Mouse (Mus musculus): ENCODE data around the gene Tiam2.
A peak's percentile ranks its signal among the peaks of the same experiment; 100 is the strongest.
"Not testable (repeated sequence)": the region's sequence is repeated elsewhere in the genome, so short reads cannot be mapped to it uniquely, and the experiment has no call there.

The Tiam2 gene

DNA sequence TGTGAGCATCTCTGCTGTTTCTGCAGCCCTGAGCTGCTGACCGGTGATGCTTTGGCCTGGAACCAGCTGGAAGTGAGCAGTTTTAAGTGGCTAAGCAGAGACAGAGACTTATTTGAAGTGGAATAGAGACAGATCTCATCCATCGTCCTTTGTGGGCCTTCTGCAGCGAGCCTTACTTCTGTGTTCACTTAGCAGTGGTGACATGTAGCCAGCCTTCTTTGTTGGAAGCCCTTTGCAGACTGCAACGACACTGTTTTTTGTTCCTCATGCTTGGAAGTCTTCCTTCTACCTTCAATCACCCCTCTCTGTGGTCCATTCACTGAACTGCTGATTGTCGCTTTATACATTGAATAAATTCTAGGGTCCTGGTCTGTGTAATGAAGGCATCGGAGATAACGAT is 18.5 kb downstream of the Tiam2 start:
- DNase-seq (ENCODE audit: low spot score) = no peak

DNA sequence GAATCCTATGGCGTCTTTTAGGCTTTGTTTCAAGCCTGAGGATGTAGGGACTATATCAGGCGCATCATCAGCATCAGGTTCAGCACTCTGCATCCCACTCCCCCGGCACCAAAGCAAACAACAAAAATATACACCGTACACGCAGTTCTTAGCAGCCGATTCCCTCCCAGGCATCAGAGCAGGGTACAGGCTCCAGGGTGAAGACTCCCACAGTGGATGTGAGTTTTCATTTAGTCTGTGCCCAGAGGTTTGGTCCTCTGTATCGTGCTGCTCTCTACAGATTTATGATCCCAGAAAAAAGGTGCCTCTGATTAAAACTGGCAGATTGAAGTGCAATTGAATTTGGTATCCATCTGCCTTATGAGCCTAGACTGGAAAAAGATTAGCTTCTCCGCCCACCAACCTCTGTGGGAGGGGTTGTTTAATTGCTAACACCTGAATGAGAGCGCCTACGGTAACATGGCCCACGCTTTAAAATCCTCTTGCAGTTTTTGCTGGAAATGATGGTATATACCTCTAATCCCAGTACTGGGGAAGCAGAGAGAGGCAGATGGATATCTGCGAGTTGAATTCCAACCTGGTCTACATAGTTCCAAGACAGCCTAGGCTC is 19.0 kb downstream of the Tiam2 start:
- DNase-seq (ENCODE audit: low spot score) = no peak

DNA sequence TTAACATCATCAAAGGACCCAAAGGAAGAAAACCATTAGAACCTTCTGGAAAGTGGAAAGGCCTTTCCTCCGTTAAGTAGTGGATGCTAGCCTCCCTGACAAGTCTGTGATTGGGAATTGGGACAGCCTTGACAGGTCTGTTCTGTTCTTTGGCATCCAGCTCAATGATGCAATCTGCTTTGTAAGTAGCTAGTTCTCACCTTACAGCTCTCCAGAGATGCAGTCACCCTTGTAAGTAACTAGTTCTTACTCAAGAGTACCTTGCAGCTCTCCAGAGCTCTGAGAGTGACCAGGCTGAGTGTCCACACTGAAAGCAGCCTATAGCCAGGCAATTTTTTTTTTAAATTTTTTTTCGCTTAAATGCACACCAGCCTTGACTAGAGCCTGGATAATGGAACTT is 21.4 kb downstream of the Tiam2 start:
- no peak for DNase-seq (ENCODE audit: low spot score)

DNA sequence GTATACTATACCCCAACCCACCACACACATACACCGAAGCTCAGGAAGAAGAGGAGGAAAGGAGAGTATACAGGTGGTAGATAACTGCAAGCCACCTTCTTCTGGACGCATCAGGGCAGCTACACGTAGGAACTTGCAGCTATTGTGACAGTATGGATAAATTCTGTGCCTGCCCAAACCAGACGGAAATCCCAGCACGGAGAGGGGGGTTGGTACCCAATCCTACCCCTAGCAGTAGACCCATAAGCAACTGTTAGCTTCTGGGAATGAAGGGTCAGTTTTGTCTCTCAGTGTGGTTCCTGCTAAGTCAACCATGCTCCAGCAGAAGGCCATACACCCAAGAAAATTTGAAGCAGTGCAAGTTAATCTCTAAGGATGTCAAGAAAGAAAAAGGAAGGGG is 23.0 kb downstream of the Tiam2 start:
- no peak for DNase-seq (ENCODE audit: low spot score)

DNA sequence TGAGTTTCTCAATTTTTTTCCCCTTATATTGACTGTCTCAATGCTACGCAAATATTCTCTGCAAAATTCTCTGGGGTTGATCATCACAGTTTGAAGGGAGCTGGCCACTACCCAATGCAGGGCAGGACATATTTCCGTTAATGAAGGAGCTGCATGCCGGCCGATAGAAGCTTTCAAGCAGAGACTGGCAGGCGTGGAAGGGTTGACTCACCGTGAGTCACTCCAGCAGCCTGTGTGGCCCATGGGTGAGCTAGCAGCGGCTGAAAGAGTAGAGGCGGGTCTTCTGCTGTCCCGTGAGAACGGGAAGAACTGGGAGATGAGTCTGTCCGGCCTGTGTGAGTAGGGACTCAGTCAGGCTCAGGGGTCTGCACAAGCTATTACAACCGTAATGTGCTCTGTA is 23.6 kb downstream of the Tiam2 start:
- DNase-seq (ENCODE audit: low spot score) = no peak

DNA sequence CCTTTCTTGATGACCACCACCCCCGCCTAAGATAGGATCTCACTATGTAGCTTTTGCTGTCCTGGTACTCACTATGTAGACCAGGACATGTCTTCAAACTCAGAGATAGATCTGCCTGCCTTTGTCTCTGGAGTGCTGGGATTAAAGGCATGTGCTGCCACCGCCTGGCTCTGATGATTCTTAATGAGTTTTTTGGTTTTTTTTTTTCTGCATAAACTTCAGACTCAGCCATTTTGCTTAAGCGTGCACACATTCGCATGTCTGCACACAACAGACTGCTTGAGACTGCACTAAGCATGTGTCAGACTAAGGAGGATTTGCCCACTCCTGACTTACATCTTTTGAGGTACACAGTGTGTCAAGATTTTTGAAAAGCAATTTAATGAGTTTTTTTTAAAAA is 24.0 kb downstream of the Tiam2 start:
- DNase-seq (ENCODE audit: low spot score) = no peak

DNA sequence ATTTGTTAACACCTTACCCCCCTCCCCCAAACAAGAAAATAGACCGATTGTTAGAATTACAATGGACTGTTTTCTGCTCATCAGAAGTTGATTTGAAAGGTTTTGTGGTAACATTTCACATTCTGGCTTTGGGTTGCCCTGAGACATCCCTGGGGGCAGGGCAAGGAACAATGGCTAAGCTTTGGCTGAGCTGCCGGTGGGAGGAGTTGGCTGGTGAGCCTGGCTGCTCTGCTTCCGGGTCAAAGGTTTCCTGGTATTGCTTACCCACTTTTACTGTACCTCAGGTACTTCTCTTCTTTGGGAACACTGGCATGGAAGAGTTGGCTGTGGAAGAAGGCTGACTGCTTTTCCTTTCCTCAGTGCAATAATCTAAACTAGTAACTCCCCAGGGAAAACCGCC is 25.3 kb downstream of the Tiam2 start:
- DNase-seq (ENCODE audit: low spot score) = no peak

DNA sequence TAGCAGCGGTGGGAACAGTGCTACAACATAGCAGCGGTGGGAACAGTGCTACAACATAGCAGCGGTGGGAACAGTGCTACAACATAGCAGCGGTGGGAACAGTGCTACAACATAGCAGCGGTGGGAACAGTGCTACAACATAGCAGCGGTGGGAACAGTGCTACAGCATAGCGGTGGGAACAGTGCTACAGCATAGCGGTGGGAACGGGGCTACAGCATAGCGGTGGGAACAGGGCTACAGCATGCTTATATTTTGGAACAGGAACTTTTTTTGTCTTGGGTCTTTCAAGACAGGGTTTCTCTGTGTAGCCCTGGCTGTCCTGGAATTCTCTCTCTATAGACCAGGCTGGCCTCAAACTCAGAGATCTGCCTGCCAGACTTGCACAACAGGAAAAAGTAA is 26.8 kb downstream of the Tiam2 start:
- not testable (repeated sequence) for DNase-seq (ENCODE audit: low spot score)

DNA sequence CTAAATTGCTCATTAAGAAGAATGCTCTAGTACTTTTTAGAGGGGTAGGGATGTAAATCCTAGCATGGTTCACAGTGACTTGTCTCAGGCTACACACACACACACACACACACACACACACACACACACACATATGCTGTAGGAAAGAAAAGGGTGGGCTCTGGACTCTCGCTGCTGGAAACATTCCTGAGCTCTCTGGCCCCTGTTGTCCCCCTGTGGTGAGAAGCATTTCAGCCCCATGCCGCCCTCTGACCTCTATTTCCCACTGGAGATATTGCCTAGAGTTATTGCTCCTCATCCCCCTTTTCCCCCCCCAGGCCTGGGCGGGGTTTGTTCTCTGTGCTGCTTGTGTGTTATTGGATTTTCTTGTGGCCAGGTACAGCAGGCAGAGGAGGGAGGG is 28.5 kb downstream of the Tiam2 start:
- no peak for DNase-seq (ENCODE audit: low spot score)

DNA sequence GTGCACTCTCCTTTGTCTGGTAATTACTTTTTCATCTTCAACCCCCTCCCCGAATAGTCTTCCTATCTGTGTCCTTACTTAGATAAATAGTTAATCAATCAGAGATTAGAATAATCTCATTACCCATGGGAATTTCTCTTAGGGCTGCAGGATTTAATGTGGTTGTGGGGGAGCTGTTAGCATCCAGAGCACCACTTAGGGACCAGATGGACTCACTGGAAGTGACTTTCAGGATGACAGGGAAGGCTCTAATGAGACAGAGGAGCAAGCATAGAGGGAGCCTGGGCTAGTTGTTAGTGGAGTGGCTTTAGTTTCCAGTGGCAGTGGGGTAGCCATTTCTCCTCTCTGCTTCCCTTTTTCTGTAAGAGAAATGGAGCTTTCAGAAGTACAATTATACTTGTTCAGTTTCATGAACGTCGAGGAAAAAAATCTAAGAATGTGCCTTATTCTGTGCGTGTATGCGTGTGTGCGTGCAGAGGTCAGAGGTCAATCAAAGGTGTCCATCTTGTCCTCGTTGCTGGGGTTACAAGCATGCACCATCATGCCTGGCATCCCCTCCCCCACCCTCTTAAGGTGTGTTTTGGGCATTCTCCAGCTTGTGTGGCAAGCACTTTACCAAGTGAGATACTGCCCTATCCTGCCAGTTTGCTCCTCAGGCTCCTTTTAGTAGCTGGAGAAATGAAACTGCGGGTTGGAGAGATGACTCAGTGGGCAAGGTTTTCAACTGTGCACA is 30.4 kb downstream of the Tiam2 start:
- DNase-seq (ENCODE audit: low spot score) = peak; percentile 37

DNA sequence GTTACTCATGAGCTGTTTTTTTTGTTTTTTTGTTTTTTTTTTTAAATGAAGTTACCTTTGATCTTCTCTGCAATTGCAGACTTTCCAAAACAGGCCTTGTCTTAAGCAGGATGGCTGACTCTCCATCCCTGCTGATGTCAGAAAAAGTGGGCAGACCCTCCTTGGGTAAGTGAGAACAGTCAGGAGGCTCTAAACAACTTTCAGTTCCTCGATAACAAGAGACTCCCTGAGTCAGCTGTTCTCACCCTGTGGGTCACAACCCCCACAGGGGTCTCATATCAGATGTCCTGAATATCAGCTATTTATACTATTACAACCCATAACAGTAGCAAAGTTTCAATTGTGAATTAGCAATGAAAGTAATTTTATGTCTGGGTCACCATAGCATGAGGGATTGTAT is 33.9 kb downstream of the Tiam2 start:
- no peak for DNase-seq (ENCODE audit: low spot score)

DNA sequence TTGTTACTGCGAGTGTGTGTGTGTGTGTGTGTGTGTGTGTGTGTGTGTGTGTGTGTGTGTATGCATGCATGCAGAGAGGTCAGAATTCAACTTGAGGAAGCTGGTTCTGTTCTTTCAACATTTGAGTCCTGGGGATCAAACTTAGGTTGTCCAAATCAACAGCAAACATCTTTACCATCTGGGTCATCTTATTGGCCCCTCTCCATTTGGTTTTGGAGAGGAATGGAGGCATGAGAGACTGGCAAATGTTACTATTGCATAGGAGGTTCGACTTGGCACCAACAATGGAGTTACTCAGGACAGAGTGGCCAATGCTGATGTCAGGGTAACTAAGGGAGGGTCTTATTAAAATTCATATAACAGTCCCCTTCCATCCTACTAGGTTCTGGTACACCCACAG is 35.4 kb downstream of the Tiam2 start:
- DNase-seq (ENCODE audit: low spot score) = no peak

DNA sequence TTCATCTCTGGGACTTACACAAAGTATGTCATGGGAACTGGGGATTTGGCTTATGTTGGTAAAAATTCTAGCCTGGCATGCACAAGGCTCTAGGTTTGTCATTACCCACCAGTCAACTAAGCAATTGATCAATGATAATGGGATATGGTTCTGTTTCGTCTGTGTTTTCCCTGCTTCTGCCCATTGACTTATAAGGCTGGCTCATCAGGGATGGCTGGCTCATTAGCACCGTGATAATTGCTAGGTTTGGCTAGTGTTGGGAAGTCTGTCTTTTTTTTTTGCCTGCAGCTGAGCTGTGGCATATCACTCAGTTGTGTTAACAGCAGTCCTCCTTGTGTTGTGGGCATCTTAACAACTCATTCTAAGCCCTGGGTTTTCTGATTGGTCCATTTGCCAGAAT is 36.8 kb downstream of the Tiam2 start:
- DNase-seq (ENCODE audit: low spot score) = no peak

DNA sequence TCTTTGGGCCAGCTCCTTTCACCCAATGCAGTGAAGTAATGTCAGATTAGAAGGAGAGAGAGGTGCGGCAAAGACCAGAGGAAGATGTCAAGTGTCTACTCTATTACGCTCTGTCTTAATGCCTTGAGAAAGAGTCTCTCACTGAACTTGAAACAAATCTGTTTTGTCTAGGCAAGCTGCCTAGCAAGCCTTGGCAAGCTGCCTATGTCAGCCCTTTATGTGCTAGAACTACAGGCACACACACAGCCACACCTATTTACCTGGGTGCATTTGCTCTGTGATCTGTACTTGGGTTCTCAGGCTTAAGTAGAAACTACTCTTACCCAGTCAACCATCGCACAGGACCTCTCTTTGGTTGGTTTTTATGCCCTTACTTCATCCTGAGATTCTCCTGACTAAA is 40.4 kb downstream of the Tiam2 start:
- no peak for DNase-seq (ENCODE audit: low spot score)

DNA sequence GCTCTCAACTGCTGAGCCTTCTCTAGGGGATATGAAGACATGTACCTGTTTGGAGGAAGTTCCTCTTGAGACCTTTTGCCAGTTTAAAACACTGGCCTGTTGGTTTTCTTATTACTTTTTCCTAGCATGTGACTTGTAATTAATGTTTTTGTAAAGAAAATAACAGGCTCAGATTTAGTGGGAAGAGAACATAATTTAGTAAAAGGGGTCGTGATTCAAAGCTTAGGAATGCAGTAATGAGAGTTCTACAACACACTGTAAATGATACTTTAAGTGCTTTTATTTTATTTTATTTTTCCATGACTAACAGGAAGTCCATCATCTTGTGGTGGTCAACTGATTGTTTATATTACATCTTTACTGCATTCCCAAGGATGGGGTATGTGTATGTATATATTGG is 42.0 kb downstream of the Tiam2 start:
- no peak for DNase-seq (ENCODE audit: low spot score)

DNA sequence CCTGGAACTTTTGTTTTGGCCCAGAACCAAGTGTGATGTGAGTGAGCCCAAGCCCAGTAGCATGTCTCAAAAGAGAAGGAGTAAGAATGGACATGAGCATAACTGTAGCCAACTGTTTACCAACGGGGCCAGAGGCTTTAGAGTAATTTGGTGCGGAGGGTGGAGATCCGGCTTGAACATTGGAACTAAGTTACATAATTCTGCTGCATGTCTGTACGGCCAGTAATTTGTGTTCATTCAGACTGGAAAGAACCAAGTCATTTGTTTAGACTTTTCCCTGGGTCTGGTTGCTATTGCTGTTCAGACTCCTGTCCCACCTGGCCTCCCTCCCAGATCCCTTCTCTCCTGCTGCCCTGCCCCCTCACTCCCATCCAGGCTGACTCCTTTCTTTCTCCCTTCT is 43.3 kb downstream of the Tiam2 start:
- no peak for DNase-seq (ENCODE audit: low spot score)

DNA sequence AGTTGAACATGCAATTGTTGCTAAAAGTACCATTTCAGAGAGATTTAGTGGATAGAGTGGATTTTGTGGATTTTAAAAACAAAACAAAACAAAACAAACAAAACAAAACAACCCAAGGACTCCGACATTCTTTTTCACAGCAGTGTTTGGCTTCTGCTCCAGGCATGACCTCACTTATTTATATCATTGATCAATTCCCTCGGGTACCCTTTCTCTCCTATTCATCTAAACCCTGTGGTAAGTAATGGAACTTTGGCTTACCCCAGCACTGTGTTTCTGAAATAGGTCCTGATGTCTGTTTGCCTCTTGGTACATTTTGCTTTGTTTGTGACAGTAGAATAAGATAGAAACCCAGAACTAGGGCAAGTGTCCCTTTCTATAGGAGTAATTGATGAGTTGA is 52.2 kb downstream of the Tiam2 start:
- DNase-seq (ENCODE audit: low spot score) = no peak

DNA sequence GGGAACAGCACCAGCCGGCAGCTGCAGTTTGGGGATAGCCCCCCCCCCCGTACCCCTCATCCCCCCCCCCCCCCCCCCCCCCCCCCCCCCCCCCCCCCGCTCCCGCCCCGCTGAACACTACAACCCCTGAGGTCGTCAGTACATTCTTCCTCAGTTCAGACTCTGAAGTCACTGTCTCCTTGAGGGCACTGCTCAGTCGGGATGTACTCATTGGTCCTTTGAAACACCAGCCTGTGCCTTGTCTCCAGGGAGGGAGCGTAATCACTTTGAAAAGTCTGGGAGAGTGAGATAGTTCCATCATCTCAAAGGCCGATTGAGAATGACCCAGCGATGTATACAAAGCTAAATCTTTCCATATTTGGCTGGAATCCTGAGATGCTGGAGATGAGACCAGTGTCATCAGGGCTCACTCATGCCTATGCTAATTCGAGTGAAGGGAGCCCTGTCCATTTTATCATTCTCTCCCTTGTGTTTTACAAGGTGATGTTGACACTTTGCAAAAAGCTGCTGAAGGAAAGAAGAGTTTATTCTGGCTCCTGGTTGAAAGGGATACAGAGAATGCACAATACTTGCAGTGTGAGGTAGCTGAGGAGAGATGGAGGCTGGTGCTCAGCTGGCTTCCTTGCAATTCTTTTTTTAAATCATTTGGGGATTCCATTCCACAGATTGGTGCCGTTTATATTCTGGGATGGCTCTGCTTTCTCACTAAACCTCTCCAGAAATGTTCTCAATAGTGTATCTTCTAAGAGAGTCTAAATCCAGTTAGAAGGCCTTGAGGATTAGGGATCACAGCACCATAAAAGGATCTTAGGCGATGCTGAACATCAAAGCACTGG is 53.6 kb downstream of the Tiam2 start:
- DNase-seq (ENCODE audit: low spot score) = no peak

DNA sequence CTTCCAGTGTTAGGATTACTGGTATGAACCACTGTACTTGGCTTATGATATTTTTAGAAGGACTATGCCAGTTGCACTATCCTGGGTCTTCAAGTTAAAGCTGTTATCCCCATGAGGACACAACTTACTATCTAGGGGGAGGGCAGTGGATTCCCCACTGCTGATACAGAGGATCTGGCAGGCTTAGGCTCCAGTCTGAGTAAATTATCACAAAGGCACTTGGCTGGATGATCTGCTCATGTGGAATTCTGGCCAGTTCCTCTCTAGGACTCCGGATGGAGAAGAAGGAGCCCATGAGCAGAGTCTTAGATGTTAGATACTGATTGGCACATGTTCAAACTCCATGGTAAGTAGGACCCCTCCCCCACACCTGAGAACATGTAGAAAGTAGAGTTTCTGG is 59.0 kb downstream of the Tiam2 start:
- DNase-seq (ENCODE audit: low spot score) = no peak

DNA sequence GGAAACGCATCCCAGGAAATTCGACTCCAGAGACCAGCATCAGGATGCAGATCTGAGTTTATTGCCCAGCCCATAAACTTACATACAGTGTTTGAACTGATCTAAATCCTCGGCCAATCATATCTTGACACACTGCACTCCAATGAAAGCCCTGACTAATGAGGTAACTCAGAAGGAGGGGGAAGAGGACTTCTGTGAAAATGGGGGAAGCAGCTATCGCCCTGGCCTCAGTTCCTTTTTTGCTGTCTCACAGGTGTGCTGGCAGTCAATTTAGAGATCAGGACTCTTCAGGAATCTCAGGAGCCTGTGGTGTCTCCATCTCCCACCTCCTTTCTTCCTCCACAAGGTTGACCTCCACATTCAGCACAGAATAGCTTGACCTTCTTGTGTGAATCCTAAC is 61.4 kb downstream of the Tiam2 start:
- no peak for DNase-seq (ENCODE audit: low spot score)

DNA sequence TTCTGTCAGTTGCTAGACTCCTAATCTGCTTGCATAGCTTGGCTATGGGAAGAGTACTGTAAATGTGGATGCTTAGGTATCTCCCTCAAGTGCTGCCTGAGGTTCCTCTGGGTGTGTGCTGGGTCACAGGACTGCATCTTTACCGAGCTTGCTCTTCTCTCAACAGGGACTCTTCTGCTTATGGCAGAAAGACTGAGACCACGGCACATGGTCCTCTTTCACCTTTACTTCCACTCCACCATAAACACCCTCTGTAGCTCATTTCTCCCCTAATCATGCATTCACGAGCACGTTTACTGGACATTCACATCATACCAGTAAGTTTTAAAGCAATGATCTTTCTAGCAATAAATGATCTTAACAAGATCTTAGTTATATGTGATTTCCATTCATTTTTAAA is 63.4 kb downstream of the Tiam2 start:
- no peak for DNase-seq (ENCODE audit: low spot score)

DNA sequence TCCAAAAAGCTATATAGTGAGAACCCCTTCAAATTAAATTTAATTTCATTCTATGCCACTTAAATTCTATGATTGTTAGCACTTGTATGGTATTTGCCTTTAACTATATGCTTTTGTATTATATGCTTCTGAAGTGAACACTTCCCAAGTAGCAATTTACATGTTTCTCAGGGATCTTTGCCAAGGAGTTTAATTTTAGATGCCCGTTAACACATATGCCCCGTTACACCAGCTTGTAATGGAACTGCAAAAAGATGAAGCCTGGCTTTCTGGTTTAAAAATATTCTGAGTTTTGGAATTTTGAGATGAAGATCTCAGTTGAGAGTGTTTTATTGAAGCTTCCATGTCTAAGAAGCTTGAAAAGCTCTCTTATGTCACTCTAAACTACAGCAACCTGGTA is 67.6 kb downstream of the Tiam2 start:
- no peak for DNase-seq (ENCODE audit: low spot score)

DNA sequence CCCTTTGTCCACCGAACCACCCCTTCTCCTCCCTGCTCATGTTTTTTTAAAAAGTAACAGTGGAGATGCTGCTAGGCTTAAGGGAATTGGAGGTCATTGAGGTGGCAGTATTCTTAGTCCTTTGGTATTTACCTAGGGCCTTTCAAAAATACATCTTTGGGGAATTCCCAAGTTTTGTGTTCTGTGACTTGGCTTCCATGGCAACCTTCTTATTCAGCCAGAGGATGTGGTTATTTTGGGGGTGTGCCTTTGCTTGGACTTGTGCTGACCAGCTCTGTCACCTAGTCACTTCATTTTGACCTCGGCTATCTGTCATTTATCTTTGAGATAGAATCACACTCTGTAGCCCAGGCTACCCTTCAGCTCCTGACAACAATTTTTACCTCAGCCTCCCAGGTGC is 68.6 kb downstream of the Tiam2 start:
- DNase-seq (ENCODE audit: low spot score) = no peak

Measured in retina, embryonic 14.5 days (tissue).